Mouse (Mus musculus): ENCODE measurements around the gene Rmi1. TPM values are rescaled to one million over a fixed set of nuclear protein-coding genes. Genes with fewer than 3 reads are reported as not detected.
"Not testable (repeated sequence)": the region's sequence is repeated elsewhere in the genome, so short reads cannot be mapped to it uniquely, and the experiment has no call there.

Rmi1 gene
- polyA plus RNA-seq, 1 experiment from 2014 or later, result 27.5 TPM

DNA sequence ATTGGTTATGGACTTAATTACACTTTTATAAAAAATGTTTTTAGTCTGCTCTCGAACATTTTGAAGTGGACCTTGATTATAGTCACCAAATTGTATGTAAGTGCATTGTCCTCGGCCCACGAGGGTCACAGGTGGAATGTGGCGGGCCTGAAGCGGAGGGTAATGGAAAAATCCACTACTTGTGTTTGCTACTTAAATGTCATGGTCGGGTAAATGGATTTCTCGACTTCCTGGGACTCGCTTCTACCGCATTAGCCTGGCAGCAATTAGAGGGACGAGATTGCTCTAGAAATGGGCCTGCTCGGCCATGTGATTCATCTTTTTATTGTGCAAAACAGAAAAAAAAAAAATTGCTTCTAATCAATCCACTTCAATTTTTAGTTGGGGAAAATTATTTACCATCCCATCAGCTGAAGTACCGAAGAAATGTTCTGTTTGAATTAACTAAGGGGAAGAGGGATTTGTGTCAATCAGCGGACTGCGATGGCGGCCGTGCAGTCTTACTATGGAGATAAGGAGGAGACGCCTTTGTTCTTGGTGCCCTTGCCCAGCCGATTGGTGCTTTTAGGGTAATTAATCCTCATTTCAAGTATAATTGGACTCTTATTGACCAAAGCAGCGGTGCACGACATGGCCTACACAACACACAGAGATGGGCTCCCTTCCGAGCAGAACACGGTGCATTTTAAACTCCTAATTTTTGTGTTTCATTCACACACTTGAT, 48.6 kb downstream of the Rmi1 start:
- H3K9ac ChIP-seq, result no peak overlapping the region
- ATAC-seq (ENCODE audit: low FRiP score, low read depth), result no peak
- peaks cover 38% of the 10 kb centered on the region for H3K27me3 ChIP-seq
- H3K36me3 ChIP-seq, result no peaks in the 10 kb centered on the region
- H3K4me2 ChIP-seq (replicated peaks), result no peak overlapping the region
- no peaks in the 10 kb centered on the region for H3K9me3 ChIP-seq
- peaks cover 33% of the 10 kb centered on the region for H3K4me1 ChIP-seq
- WGBS, result 78% methylated on average over 22 of the region's 22 CpGs
- no peak overlapping the region for H3K4me3 ChIP-seq
- no peak overlapping the region for H3K27ac ChIP-seq

DNA sequence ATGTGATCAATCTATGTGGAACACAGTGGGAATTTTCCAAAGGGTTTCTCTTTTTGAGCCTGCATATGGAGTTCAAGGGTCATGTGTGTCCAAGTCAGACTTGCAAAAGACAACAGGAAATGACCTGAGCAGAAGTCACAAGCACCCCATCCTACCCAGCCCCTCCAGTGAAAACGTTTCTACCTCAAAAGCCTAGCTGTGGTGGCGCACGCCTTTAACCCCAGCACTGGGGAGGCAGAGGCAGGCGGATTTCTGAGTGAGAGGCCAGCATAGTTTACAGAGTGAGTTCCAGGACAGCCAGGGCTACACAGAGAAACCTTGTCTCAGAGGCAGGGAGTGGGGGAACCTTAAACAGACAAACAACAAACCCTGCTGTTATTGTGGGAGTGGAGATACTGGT, 50.2 kb downstream of the Rmi1 start:
- no peak overlapping the region for H3K27ac ChIP-seq
- H3K4me1 ChIP-seq, result peaks cover 33% of the 10 kb centered on the region
- 70% methylated on average over 4 of the region's 4 CpGs for WGBS
- H3K4me2 ChIP-seq (replicated peaks), result no peak overlapping the region
- H3K9ac ChIP-seq, result no peak overlapping the region
- no peaks in the 10 kb centered on the region for H3K9me3 ChIP-seq
- no peak overlapping the region for H3K4me3 ChIP-seq
- no peak for ATAC-seq (ENCODE audit: low FRiP score, low read depth)
- H3K36me3 ChIP-seq, result no peaks in the 10 kb centered on the region
- peaks cover 38% of the 10 kb centered on the region for H3K27me3 ChIP-seq

DNA sequence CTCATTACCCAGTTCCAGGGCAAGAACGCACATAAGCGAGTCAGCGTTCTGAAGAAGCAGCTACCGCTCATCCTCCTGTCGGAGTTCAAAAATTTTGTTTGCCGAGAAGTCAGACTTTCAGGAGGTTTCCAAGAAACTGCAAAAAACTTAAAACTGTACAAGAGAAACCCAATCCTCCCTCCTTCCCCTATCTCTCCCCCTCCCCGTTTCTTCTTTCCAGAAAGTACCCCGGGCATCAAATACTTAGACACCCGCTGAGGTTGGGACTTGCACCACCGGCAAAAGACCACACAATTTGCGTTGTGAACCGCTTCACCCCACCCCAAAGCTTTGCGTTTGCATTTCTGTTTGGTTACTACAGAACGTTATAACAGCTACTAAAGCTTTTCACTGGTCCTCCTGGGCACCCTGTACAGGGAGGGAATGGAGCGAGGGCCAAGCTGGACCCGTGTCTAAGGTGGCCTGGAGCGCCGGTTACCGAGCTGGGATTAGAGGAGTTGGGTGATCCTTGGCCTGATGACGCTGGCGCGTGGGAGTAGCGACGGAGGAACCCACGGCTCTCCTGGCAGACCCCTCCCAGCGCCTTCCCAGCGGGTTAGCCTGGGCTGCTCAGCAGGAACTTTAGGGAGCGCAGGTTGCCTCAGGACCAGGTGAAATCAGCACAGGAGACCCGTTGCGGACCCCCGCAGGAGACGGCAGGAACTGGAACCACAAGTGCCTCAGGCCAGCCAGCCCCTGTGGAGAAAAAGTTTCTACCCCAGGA, 50.8 kb downstream of the Rmi1 start:
- H3K36me3 ChIP-seq, result no peaks in the 10 kb centered on the region
- no peaks in the 10 kb centered on the region for H3K9me3 ChIP-seq
- peak overlapping the region; percentile 64 for H3K4me2 ChIP-seq (replicated peaks)
- peak overlapping the region; percentile 43; the same call in 1 of the 2 replicates for H3K9ac ChIP-seq
- H3K27me3 ChIP-seq, result peaks cover 38% of the 10 kb centered on the region
- ATAC-seq (ENCODE audit: low FRiP score, low read depth), result peak; percentile 44; the same call in 1 of the 2 replicates
- no peak overlapping the region for H3K27ac ChIP-seq
- 13% methylated on average over 32 of the region's 32 CpGs for WGBS
- peaks cover 33% of the 10 kb centered on the region for H3K4me1 ChIP-seq
- peak overlapping the region; percentile 40 for H3K4me3 ChIP-seq

DNA sequence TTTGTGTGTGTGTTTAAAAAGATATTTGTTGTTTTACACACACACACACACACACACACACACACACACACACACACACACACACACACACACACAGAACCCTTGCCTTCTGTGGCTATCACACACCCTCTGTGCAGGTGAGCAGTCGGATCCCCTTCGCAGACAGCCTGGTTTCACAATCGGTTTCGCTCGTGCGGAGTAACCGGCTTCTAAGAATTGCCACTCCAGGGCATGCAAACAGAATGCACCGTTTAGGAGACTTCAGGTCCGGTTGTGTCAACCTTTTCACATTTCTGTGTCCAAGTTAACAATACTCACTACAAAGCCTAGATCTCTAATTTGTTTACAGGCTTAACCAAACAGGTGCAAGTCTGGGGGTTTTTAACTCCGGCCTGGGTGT, 51.5 kb downstream of the Rmi1 start:
- H3K4me2 ChIP-seq (replicated peaks), result peak overlapping the region; percentile 64

DNA sequence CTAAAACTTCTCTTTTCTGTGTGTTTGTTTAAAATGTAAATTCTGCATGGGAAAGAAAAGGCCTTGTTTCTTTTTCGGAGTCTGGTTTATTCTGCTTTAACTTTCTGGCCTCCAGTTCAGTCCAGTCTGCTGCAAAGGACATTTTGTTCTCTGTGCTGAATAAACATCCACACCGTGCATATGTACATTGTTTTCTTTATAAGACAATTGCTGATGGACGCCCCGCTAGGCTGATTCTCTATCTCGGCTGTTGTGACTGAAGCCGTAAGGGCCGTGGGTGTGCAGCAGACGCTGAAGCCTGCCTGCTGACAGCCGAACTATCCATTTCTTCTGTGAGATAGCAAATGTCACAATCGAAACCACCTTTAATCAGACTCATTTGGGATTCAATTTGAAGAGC, 54.5 kb downstream of the Rmi1 start:
- 84% methylated on average over 10 of the region's 10 CpGs for WGBS
- Histone ChIP-seq H3K4me2 (replicated peaks) (no peak overlapping the region), H3K27ac (no peak overlapping the region), H3K9ac (no peak overlapping the region), H3K27me3 (peaks cover 33% of the 10 kb centered on the region), H3K9me3 (no peaks in the 10 kb centered on the region), H3K36me3 (no peaks in the 10 kb centered on the region), H3K4me3 (no peak overlapping the region), H3K4me1 (peaks cover 19% of the 10 kb centered on the region)
- no peak for ATAC-seq (ENCODE audit: low FRiP score, low read depth)

More for the DNA sequence above, 51.5 kb downstream of the Rmi1 start:
- Histone ChIP-seq H3K4me1 (peaks cover 33% of the 10 kb centered on the region), H3K4me3 (peak overlapping the region; percentile 40), H3K9me3 (no peaks in the 10 kb centered on the region), H3K27ac (no peak overlapping the region), H3K9ac (no peak overlapping the region), H3K36me3 (no peaks in the 10 kb centered on the region), H3K27me3 (peaks cover 38% of the 10 kb centered on the region)
- ATAC-seq (ENCODE audit: low FRiP score, low read depth), result no peak
- WGBS, result 20% methylated on average over 10 of the region's 10 CpGs

DNA sequence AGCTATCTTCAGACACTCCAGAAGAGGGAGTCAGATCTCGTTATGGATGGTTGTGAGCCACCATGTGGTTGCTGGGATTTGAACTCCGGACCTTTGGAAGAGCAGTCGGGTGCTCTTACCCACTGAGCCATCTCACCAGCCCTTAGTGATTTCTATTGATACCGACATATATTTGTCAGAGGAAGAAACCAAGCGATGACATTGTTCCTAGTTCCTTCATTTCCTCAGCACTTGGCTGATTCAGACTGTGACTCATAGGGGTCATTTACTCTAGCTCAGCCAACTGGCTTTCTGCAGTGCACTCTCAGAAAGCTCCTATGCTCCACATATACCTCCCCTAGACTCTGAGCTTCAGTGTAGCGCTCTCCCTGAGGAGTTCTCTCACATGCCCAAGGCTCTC, 56.8 kb downstream of the Rmi1 start:
- not testable (repeated sequence) for ATAC-seq (ENCODE audit: low FRiP score, low read depth); H3K27ac ChIP-seq; H3K36me3 ChIP-seq; H3K4me3 ChIP-seq; H3K4me1 ChIP-seq; H3K4me2 ChIP-seq (replicated peaks); H3K9me3 ChIP-seq; H3K9ac ChIP-seq
- 95% methylated on average over 6 of the region's 6 CpGs for WGBS
- peaks cover 15% of the 10 kb centered on the region for H3K27me3 ChIP-seq

MicroRNA genes within 50 kb of the gene (microRNA counts, 519-probe panel; counts per million panel counts)
- 2,851 counts per million, percentile 45 among the panel's probes with 10 or more counts for microRNA mmu-miR-7a

Small RNAs within 50 kb of the gene (microRNA-seq; reads per million reads assigned to microRNA genes)
- gene Mir7-1, result 52.2 reads per million, percentile 45 among the genes with 10 or more reads in this experiment

Other genes starting within 250 kb of the Rmi1 start
- gene Idnk, start 244.6 kb upstream of the Rmi1 start, polyA plus RNA-seq (2015; fragmentation: Nextera tagmentation; extraction: Ambion mirVana), result 38.9 and 41.3 TPM in 2 replicates
- 94.0 and 101 TPM in 2 replicates for gene Ubqln1, start 186.6 kb upstream of the Rmi1 start, polyA plus RNA-seq (2015; fragmentation: Nextera tagmentation; extraction: Ambion mirVana)
- gene Gkap1, start 126.5 kb upstream of the Rmi1 start, polyA plus RNA-seq (2015; fragmentation: Nextera tagmentation; extraction: Ambion mirVana), result 25.1 TPM in 2 replicates
- gene Kif27, start 43.1 kb upstream of the Rmi1 start, polyA plus RNA-seq (2015; fragmentation: Nextera tagmentation; extraction: Ambion mirVana), result 0.70 and 1.1 TPM in 2 replicates
- gene 2210016F16Rik, start 17.0 kb upstream of the Rmi1 start, polyA plus RNA-seq (2015; fragmentation: Nextera tagmentation; extraction: Ambion mirVana), result 22.8 and 24.6 TPM in 2 replicates
- gene Hnrnpk, start 1.1 kb downstream of the Rmi1 start, polyA plus RNA-seq (2015; fragmentation: Nextera tagmentation; extraction: Ambion mirVana), result 1,793 and 1,850 TPM in 2 replicates
- gene Slc28a3, start 208.6 kb downstream of the Rmi1 start, polyA plus RNA-seq (2015; fragmentation: Nextera tagmentation; extraction: Ambion mirVana), result 0.09 TPM in 1 of 2 replicates, not detected in the other

Measured in limb, embryonic 13.5 days (tissue).